Mouse (Mus musculus) gastrocnemius, adult 18-20 months (tissue): ENCODE measurements at regions not wholly inside any gene's neighbourhood (a gene's known extent, or its start where the extent isn't known, plus 50 kb on each side); places are given as distances from the start of the nearest gene placed in this dataset.
"Not testable (repeated sequence)": the region's sequence is repeated elsewhere in the genome, so short reads cannot be mapped to it uniquely, and the experiment has no call there.

Experiments used
- DNase-seq: peaks from one replicate; pipeline ENCODE4 v3.0.0; 2021; ENCODE audit warnings: low spot score

DNA sequence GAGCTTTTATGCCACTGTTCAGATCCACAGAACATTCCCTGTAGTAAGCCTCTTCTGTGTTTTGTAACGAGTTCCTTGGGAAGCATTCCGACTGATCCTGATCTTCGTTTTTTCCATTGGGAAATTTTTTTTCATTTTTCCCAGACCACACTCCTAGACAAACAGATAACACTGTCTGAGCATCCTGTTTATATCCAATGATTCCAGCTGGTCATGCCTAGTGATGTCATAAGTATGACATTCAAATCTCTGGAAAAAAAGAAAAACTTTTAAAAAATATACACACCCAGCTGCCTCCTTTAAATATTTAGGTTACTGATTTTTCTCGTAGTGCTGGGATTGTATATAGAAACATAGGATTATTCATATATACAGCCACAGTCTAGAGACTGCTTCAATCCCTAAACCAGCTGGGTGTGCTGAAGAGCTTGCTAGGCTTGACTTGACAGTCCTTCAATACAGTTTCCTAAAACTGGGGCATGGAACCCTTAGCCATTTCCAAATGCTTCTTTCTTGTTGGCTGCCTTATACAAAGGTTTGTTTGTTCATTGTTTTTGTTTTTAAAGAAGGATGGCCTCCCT, 116.0 kb upstream of the Ghr start:
- no peak for DNase-seq

DNA sequence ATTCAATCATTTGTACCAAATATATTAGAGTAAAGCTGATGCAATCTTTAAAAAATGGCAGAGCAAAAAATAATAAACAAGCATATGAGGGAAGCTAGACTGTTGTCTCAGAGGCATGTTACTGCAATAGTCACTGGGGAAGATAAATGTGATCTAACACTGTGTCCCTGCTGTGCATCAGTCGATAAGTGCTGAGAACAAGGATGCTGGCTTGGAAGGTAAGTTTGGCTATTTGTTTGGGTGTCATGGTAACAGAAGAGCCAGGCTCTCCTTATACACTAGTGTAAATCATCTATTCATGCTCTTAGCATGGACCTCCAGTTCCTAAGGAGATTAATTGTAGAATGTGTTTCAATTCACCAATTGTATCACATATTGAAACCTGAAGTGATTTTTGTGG, 102.0 kb upstream of the Ghr start:
- no peak for DNase-seq

DNA sequence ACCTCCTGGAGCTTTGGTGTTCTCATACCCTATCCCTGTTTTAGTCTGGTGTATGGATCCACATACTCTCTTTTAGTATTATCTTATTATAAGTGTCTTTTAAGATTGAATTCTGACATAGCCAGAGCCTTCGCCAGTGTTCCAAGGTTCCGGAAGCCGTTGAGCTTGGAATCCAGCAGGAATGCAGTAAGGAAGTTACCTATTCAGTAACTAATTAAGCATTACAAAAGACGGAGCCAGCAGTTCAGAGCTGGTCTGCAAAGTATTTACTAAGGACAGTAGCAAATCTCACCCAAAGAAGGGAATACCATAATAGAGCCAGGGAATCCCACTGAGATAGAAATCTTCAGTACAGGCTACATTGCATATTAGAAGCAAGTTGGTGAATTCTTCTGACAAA, 93.7 kb upstream of the Ghr start:
- not testable (repeated sequence) for DNase-seq

DNA sequence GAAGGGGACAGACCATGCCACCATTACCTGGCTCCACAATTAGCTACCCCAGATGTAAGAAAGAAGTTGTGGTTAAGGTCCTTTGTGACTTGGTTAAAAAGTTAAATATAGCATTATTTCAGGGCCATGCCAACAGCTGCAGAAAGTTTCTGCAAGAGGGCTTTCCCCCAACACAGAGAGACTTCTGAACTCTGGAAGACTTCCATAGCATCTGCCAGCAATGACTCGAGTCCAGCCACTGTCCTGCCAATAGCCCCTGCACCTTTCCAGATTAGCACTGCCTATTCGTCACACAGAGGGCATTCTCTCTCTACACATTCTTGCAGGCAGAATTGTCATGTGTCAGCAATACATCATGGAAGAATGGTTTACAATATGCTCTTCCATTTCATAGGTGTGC, 89.3 kb upstream of the Ghr start:
- peak; percentile 1 for DNase-seq

DNA sequence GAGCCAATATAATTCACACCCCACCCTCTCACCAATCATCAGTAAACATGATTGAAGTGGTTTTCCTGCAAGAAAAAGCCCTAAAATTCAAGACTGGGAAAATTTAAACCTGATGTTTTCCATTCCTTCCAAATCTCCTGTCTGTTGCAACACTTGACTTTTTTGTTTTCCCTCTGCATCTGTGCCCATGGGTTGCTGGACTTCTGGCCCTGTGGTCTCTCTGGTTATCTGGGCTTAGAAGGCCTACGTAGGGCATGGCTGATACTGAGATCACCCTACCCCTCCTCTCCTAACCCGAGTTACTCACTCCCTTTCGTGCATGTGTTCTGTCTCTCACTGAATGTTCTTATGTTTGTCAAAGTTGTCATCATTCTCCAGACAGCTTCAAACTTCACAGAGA, 87.9 kb upstream of the Ghr start:
- DNase-seq: peak; percentile 1

DNA sequence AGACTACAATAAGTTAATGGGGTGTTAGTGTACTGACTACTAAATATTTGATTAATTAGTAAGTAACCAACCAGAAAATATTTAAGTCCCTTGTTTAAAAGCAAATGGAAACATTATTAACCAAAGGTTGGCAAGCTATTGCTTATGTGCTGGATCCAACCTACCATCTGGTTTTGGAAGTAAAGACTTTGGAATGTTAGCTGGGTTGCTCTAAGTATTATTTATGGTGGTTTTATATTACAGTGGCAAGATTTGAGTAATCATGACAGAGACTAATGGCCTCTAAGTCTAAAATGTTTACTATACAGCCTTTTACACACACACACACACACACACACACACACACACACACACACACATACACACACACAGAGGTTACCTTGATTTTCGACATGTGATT, 86.1 kb upstream of the Ghr start:
- DNase-seq: no peak

DNA sequence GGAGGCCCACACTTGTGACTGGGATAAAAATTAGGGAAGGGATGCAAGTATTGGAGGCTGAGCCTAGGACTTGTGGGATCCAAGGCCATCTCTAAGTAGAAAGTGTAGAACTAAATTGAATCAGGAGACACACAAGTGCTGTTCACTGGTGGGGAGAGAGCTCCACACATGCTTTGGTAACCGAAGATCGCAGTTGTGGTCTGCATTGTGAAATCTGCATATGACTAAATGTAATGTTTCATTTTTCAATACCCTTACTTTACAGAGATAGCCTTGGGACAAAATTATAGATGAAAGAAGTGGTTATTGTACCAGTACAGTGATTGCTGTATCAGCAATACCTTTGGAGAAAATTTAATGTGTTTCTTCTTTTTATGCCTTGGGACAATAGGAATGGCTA, 85.6 kb upstream of the Ghr start:
- no peak for DNase-seq

DNA sequence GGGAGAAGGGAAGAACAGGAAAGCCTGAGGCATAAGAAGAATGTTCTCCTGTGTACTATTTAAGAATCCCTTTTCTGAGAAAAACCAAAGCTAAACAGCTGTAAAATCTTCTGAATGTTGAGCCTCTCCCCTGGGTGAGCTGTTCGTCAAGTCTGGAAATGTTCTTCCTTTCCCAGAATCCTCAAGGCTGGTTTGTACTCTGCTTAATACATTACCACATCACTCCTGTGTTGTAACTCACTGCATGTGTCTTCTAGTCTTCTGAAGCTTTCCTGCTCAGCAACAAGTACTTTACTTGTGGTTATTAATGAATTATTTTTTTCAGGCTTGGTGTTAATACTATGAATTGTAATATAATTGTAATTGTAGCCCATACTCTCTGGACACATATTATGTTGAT, 65.4 kb upstream of the Ghr start:
- no peak for DNase-seq

DNA sequence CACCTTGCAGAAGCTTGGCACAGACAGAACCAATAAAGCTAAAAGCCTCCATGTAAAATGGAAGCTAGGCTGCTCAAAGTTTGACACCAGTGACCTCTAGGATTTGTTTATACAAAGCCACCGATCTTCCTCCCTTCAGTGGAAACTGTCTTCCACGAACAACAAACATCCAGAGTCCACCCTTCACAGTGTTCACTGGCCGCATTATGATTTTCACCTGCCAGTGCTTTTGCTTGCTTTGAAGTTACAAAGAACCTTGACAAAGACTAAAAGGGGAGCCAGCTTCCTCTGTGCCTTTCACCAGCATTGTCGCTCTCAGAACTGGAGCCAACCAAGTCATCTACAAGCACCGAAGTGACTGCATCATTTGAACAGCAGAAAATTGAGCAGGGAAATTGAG, 56.8 kb upstream of the Ghr start:
- DNase-seq: no peak
